Mouse (Mus musculus): ENCODE measurements around the gene Igsf23. TPM values are rescaled to one million over a fixed set of nuclear protein-coding genes. Genes with fewer than 3 reads are reported as not detected.

Igsf23 gene
- polyA plus RNA-seq, 2 experiments = 0.11 to 0.15 TPM

- H3K9ac ChIP-seq (replicated peaks) = no peak overlapping the region
- H3K9me3 ChIP-seq (ENCODE audit: control insufficient read depth, low read length) = no peaks in the 10 kb centered on the region
- H3K4me1 ChIP-seq (replicated peaks; ENCODE audit: control insufficient read depth in 2 of 2, insufficient read depth in 2 of 2, low read length in 1 of 2) = peaks cover 0 to 5% of the 10 kb centered on the region in 2 experiments; a peak in 1 of 4 replicates
- H3K27me3 ChIP-seq (ENCODE audit: control insufficient read depth, insufficient read depth, low read length) = no peaks in the 10 kb centered on the region
- WGBS (ENCODE audit: insufficient replicate concordance) = 52% methylated on average over 4 of the region's 4 CpGs
- DNase-seq (ENCODE audit: low read depth in 3 of 3, low spot score in 3 of 3) = no peak
- H3K4me3 ChIP-seq (ENCODE audit: insufficient read depth in 1 of 2, low read depth in 2 of 2, low read length in 2 of 2) = no peak overlapping the region
- H3K27ac ChIP-seq = no peak overlapping the region
- TF ChIP-seq EP300 (IDR thresholded peaks at IDR 0.05; ENCODE audit: low read depth) (no peak), CTCF (IDR thresholded peaks at IDR 0.05; ENCODE audit: low read depth) (no peak)
- no peak for ATAC-seq (ENCODE audit: insufficient read depth)
- no peaks in the 10 kb centered on the region for H3K36me3 ChIP-seq (replicated peaks; ENCODE audit: control insufficient read depth, insufficient read depth, low read depth)
- H3K4me2 ChIP-seq (ENCODE audit: low read depth) = no peak overlapping the region
Observed at GRCm38 (mm10) chr7:19955861-19956260, 5.3 kb upstream of the Igsf23 start.

- Histone ChIP-seq H3K9ac (replicated peaks) (no peak overlapping the region), H3K4me2 (ENCODE audit: low read depth) (no peak overlapping the region), H3K9me3 (ENCODE audit: control insufficient read depth, low read length) (no peaks in the 10 kb centered on the region), H3K36me3 (replicated peaks; ENCODE audit: control insufficient read depth, insufficient read depth, low read depth) (no peaks in the 10 kb centered on the region), H3K27me3 (ENCODE audit: control insufficient read depth, insufficient read depth, low read length) (no peaks in the 10 kb centered on the region), H3K27ac (no peak overlapping the region), H3K4me3 (ENCODE audit: insufficient read depth in 1 of 2, low read depth in 2 of 2, low read length in 2 of 2) (no peak overlapping the region), H3K4me1 (replicated peaks; ENCODE audit: control insufficient read depth in 2 of 2, insufficient read depth in 2 of 2, low read length in 1 of 2) (peaks cover 0 to 5% of the 10 kb centered on the region in 2 experiments; a peak in 2 of 4 replicates)
- no peak for ATAC-seq (ENCODE audit: insufficient read depth)
- DNase-seq (ENCODE audit: low read depth in 3 of 3, low spot score in 3 of 3) = no peak
- WGBS (ENCODE audit: insufficient replicate concordance) = 61% methylated on average over 9 of the region's 9 CpGs
- no peak for TF ChIP-seq CTCF (IDR thresholded peaks at IDR 0.05; ENCODE audit: low read depth)
- no peak for TF ChIP-seq EP300 (IDR thresholded peaks at IDR 0.05; ENCODE audit: low read depth)
Observed at GRCm38 (mm10) chr7:19953054-19953453, 2.5 kb upstream of the Igsf23 start.

- 72% methylated on average over 10 of the region's 10 CpGs for WGBS (ENCODE audit: insufficient replicate concordance)
- H3K9ac ChIP-seq (replicated peaks) = no peak overlapping the region
- DNase-seq (ENCODE audit: low read depth in 3 of 3, low spot score in 3 of 3) = no peak
- no peaks in the 10 kb centered on the region for H3K27me3 ChIP-seq (ENCODE audit: control insufficient read depth, insufficient read depth, low read length)
- ATAC-seq (ENCODE audit: insufficient read depth) = no peak
- H3K4me3 ChIP-seq (ENCODE audit: insufficient read depth in 1 of 2, low read depth in 2 of 2, low read length in 2 of 2) = no peak overlapping the region
- TF ChIP-seq CTCF (IDR thresholded peaks at IDR 0.05; ENCODE audit: low read depth) = no peak
- TF ChIP-seq EP300 (IDR thresholded peaks at IDR 0.05; ENCODE audit: low read depth) = no peak
- H3K4me2 ChIP-seq (ENCODE audit: low read depth) = no peak overlapping the region
- no peaks in the 10 kb centered on the region for H3K36me3 ChIP-seq (replicated peaks; ENCODE audit: control insufficient read depth, insufficient read depth, low read depth)
- peaks cover 0 to 5% of the 10 kb centered on the region in 2 experiments; a peak in 2 of 4 replicates for H3K4me1 ChIP-seq (replicated peaks; ENCODE audit: control insufficient read depth in 2 of 2, insufficient read depth in 2 of 2, low read length in 1 of 2)
- no peak overlapping the region for H3K27ac ChIP-seq
- H3K9me3 ChIP-seq (ENCODE audit: control insufficient read depth, low read length) = no peaks in the 10 kb centered on the region
Observed at GRCm38 (mm10) chr7:19952320-19952986, 1.9 kb upstream of the Igsf23 start.

- H3K4me2 ChIP-seq (ENCODE audit: low read depth) = no peak overlapping the region
- H3K9ac ChIP-seq (replicated peaks) = no peak overlapping the region
- H3K9me3 ChIP-seq (ENCODE audit: control insufficient read depth, low read length) = no peaks in the 10 kb centered on the region
- H3K27me3 ChIP-seq (ENCODE audit: control insufficient read depth, insufficient read depth, low read length) = no peaks in the 10 kb centered on the region
- DNase-seq (ENCODE audit: low read depth in 3 of 3, low spot score in 3 of 3) (no peak), ATAC-seq (ENCODE audit: insufficient read depth) (no peak)
- H3K4me3 ChIP-seq (ENCODE audit: insufficient read depth in 1 of 2, low read depth in 2 of 2, low read length in 2 of 2) = no peak overlapping the region
- no peak overlapping the region for H3K27ac ChIP-seq
- no peaks in the 10 kb centered on the region for H3K36me3 ChIP-seq (replicated peaks; ENCODE audit: control insufficient read depth, insufficient read depth, low read depth)
- TF ChIP-seq CTCF (IDR thresholded peaks at IDR 0.05; ENCODE audit: low read depth) (no peak), EP300 (IDR thresholded peaks at IDR 0.05; ENCODE audit: low read depth) (no peak)
- H3K4me1 ChIP-seq (replicated peaks; ENCODE audit: control insufficient read depth in 2 of 2, insufficient read depth in 2 of 2, low read length in 1 of 2) = peaks cover 0 to 3% of the 10 kb centered on the region in 2 experiments; a peak in 2 of 4 replicates
- WGBS (ENCODE audit: insufficient replicate concordance) = 64% methylated on average over 10 of the region's 10 CpGs
Observed at GRCm38 (mm10) chr7:19949996-19950395, 560 bp downstream of the Igsf23 start.

GRCm38 (mm10) chr7:19948956-19949355 lies 1.6 kb downstream of the Igsf23 start:
- WGBS (ENCODE audit: insufficient replicate concordance) = 65% methylated on average over 12 of the region's 12 CpGs
- no peak overlapping the region for H3K4me3 ChIP-seq (ENCODE audit: insufficient read depth in 1 of 2, low read depth in 2 of 2, low read length in 2 of 2)
- H3K4me1 ChIP-seq (replicated peaks; ENCODE audit: control insufficient read depth in 2 of 2, insufficient read depth in 2 of 2, low read length in 1 of 2) = peaks cover 0 to 3% of the 10 kb centered on the region in 2 experiments; a peak in 2 of 4 replicates
- H3K36me3 ChIP-seq (replicated peaks; ENCODE audit: control insufficient read depth, insufficient read depth, low read depth) = no peaks in the 10 kb centered on the region
- no peak overlapping the region for H3K27ac ChIP-seq
- H3K9ac ChIP-seq (replicated peaks) = no peak overlapping the region
- TF ChIP-seq EP300 (IDR thresholded peaks at IDR 0.05; ENCODE audit: low read depth) (no peak), CTCF (IDR thresholded peaks at IDR 0.05; ENCODE audit: low read depth) (no peak)
- H3K27me3 ChIP-seq (ENCODE audit: control insufficient read depth, insufficient read depth, low read length) = no peaks in the 10 kb centered on the region
- no peaks in the 10 kb centered on the region for H3K9me3 ChIP-seq (ENCODE audit: control insufficient read depth, low read length)
- no peak overlapping the region for H3K4me2 ChIP-seq (ENCODE audit: low read depth)
- ATAC-seq (ENCODE audit: insufficient read depth) (no peak), DNase-seq (ENCODE audit: low read depth in 3 of 3, low spot score in 3 of 3) (no peak)

Data from liver, embryonic 14.5 days (tissue).